Mouse (Mus musculus) left cerebral cortex, adult 2 months (tissue): ENCODE results near the gene Slc12a7. TPM values are rescaled to one million over a fixed set of nuclear protein-coding genes. Genes with fewer than 3 reads are reported as not detected.

Source experiments
- DNase-seq, 2 experiments: peaks; one replicate each; pipeline ENCODE4 v3.0.0; 2021 to 2022; ENCODE audit warnings: low spot score in 2 of 2, mixed read lengths in 1 of 2; ENCODE audit errors: extremely low spot score in 1 of 2
- H3K27ac ChIP-seq: fragments of 200-600 bp; 2 replicates; pipeline ENCODE4 v1.8.1; 2022
- H3K4me3 ChIP-seq: fragments of 200-600 bp; 2 replicates; pipeline ENCODE4 v1.8.1; 2022
- CTCF ChIP-seq: fragments of 200-600 bp; IDR thresholded peaks from 2 replicates; pipeline ENCODE4 v1.8.1; 2022; ENCODE audit warnings: antibody characterized with exemption, mild to moderate bottlenecking, moderate library complexity
- intact Hi-C: fragments of 180-260 bp; cut with DNase I; formaldehyde crosslinking; loops from one replicate; pipeline ENCODE4 v1.15.1; 2025
- total RNA-seq, 2 experiments: library from RNA; stranded (reverse); gene quantifications; 2 replicates each; pipeline ENCODE4 v1.2.3; 2021

Gene Slc12a7
- total RNA-seq, 2 experiments from 2014 or later: 2.4 to 4.8 TPM

GRCm38 (mm10) chr13:73748663-73749440 lies 16.0 kb downstream of the Slc12a7 start:
- peak; percentile 14 for TF ChIP-seq CTCF
- DNase-seq: no peak
- Histone ChIP-seq H3K27ac (no peak overlapping the region), H3K4me3 (no peak overlapping the region)
- intact Hi-C loops: no loop called here

GRCm38 (mm10) chr13:73750435-73750834 lies 17.5 kb downstream of the Slc12a7 start:
- Histone ChIP-seq H3K27ac (no peak overlapping the region), H3K4me3 (no peak overlapping the region)
- intact Hi-C loops: no loop called here
- no peak for DNase-seq
- no peak for TF ChIP-seq CTCF

GRCm38 (mm10) chr13:73751284-73751683 lies 18.4 kb downstream of the Slc12a7 start:
- no peak overlapping the region for H3K27ac ChIP-seq
- no peak for DNase-seq
- H3K4me3 ChIP-seq: no peak overlapping the region
- TF ChIP-seq CTCF: no peak
- intact Hi-C loops: no loop called here

DNA sequence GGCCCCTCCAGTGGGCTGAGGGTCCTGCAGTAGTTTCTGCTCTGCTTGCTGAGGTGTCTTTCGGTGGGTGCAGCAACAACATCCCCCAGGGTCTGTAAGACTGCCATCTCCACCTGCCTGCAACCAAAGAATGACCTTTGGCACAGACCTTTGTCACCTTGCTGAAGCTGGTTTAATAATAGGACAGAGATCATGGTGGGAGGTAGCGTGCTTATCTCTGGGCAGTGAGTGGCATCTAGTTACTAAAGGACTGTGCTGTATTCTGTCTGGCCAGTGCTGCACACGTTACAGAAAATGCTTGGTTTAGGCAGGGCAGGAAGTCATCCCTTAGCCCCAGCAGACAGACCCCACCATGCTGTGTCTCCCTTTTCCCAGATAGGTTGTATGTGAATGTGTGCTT lies 22.9 kb downstream of the Slc12a7 start:
- DNase-seq: no peak
- no peak for TF ChIP-seq CTCF
- Histone ChIP-seq H3K27ac (no peak overlapping the region), H3K4me3 (no peak overlapping the region)
- intact Hi-C loops: no loop called here

DNA sequence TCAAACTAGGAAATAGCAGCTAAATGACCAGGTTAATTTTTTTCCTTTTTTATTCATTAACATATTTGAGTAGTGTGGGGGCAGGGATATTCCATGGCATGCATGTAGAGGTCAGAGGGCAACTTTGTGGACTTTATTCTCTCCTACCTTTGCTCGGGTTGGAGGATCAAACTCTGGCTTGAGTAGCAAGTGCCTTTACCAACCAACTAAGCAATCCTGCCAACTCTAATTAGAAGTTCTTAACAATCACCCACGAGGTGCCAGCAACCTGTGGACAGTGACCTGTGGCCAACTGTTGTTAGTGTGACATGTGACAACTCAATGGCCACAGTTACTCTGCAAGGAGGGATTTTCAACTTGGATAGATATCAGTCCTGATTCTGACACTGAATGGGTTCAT lies 24.0 kb downstream of the Slc12a7 start:
- DNase-seq: no peak
- TF ChIP-seq CTCF: no peak
- no peak overlapping the region for H3K27ac ChIP-seq
- intact Hi-C loops: no loop called here
- H3K4me3 ChIP-seq: no peak overlapping the region

- no peak for DNase-seq
- TF ChIP-seq CTCF: no peak
- intact Hi-C loops: no loop called here
- H3K27ac ChIP-seq: no peak overlapping the region
- H3K4me3 ChIP-seq: no peak overlapping the region
Measured at GRCm38 (mm10) chr13:73757362-73757761, 24.5 kb downstream of the Slc12a7 start.

- no peak overlapping the region for H3K27ac ChIP-seq
- no peak for DNase-seq
- intact Hi-C loops: no loop called here
- no peak overlapping the region for H3K4me3 ChIP-seq
- TF ChIP-seq CTCF: no peak
Measured at GRCm38 (mm10) chr13:73759596-73759995, 26.7 kb downstream of the Slc12a7 start.

DNA sequence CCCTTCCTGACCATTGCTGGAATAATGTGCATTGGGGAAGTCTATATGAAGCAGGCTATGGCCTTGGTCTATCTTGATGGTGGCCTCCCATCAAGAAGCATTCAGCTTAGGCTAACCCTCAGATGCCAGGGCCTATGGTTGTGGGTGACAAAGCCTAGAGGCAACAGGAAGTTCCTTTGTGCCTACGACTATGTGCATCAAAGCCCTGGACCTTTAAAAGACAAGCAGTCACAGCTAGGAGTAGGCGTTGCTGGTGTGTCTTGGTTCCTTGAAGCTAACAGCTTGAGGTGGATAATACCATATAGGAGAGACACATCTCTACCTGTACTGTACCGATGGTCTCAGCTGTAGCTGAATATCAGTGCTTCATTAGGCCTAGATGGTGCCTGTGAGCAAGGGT lies 27.2 kb downstream of the Slc12a7 start:
- intact Hi-C loops: no loop called here
- no peak for TF ChIP-seq CTCF
- Histone ChIP-seq H3K4me3 (no peak overlapping the region), H3K27ac (no peak overlapping the region)
- DNase-seq: no peak

DNA sequence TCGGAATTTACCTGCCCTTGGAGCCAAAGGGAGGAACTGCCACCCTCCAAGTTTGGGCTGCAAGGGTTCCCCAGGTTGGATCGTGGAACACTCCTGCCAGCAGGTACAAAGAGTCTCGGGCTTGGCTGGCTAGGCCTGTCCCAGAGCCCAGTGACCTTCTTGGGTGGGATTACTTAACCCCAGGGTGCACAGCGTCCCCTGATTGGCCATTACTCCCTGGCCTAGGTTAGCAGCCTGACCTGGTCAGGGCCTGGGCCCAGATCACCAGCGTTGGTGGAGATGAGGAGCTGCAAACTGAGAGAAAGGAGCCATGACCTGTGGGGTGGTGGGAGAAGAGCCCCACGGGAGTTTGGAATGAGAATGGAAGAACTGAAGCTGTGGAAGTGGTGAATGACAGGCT lies 30.0 kb downstream of the Slc12a7 start:
- TF ChIP-seq CTCF: no peak
- Histone ChIP-seq H3K4me3 (no peak overlapping the region), H3K27ac (no peak overlapping the region)
- DNase-seq: no peak
- intact Hi-C loops: no loop called here

DNA sequence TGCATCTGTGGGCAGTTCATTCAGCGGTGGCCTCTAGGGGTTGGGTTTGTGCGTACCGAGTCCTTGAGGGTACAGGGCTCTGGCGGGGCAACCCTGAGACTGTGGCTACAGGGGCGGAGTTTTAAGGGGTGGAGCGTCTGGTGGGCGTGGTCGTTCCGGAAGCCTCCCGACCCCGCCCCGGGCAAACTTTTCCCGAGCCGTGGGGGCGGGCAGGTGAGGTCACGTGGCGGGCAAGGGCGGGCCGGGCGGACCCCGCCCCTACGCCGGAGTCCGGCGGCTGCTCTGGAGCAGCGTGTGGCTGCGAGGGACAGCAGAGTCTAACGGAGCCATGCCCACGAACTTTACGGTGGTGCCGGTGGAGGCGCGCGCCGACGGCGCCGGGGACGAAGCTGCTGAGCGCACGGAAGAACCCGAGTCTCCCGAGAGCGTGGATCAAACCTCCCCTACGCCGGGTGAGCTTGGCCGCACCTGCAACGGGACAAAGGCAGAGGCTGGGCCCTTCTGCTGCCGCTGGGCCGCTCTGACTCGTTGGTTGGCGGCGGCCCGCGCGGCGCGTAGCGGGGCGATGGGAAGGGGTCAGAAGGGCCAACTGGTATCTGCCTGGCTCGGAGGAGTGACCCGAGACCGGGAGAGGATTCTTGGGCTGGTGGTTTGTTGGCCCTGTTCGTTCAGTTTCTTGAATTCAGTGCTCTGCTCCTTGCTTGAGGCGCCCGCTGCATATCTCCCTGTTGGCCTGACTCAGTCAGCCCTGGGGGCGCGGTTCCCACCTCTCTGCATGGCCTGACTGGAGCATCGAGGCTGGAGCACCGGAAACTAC lies 30.8 kb downstream of the Slc12a7 start:
- intact Hi-C loops: no loop called here
- TF ChIP-seq CTCF: no peak
- H3K4me3 ChIP-seq: peak overlapping the region; percentile 46
- DNase-seq: peak; percentile 19 to 41
- no peak overlapping the region for H3K27ac ChIP-seq

DNA sequence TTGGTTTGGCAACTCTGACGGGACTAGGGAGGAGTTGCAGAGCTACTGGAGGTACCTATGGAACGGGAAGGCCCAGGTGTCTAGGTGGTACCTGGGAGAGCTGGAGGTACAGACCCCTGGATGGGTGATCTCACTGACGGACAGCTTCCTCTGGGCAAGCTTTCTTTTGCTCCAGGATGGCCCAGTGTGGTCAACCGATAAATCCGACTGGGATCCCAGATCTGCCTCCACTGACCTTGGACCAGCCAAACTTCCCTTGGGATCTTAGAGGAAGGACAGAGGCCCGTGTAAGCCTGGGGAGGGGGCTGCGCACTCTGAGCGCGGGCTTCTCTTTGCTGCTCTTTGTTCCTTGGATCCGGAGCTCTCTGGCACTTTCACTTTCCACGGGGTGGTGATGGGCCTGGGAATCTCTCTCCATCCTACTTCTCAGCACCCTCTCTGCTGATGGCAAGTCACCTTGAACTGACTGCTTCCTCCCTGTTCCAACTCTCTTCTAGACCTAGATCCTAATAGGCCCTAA lies 31.4 kb downstream of the Slc12a7 start:
- H3K27ac ChIP-seq: no peak overlapping the region
- TF ChIP-seq CTCF: no peak
- intact Hi-C loops: no loop called here
- no peak for DNase-seq
- H3K4me3 ChIP-seq: peak overlapping the region; percentile 46

DNA sequence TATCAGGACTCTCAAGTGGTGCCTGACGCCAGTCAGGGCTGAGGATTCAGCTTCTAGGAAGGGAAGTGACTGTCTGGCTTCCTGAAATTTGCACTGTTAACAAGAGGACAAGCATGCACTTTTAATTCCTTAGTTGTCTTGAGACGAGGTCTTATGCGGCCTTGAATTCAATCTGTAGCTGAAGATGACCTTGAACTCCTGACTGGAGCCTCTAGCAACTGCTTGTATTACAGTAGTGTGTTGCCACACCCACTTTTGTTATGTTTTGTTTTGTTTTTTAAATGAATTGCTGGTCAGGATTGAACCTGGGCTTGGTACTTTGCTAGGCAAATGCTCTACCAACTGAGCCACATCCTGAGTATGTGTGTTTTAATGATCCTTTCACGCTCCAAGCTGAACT lies 32.5 kb downstream of the Slc12a7 start:
- Histone ChIP-seq H3K27ac (no peak overlapping the region), H3K4me3 (no peak overlapping the region)
- intact Hi-C loops: no loop called here
- no peak for TF ChIP-seq CTCF
- DNase-seq: no peak
